12 mouse cellular contexts compared by ENCODE assay signal in the genomic region with DNA sequence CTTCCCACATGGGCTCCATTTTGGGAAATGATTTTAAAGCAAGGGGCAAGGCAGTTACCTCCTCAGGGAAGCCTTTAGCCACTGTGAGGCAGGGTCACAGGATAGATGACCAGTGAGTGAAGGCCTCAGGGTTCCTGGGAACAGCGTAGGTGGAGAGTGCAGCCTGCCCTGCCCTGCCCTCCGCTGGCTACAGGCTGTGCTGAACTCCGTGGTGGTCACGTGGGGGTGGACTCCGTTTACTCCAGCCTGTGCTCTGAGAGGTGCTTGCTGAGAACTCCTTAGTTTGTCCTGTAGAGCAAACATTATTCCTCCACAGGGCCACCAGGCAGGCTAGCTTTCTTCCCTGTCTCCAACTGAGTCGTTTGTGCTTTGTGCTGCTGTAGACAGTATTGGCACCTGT. TPM values are rescaled to one million over a fixed set of nuclear protein-coding genes. Genes with fewer than 3 reads are reported as not detected.
A peak's percentile ranks its signal among the peaks of the same experiment; 100 is the strongest.
DNase-seq lines count a peak whose midpoint lies in the region; ATAC-seq and TF ChIP-seq lines count a peak whose summit lies in the region.
"Had no signal": no experiment of that assay in that cellular context is flagged by ENCODE, and none has a peak within 500 bp of the region (broad histone marks: within the 10 kb centered on the region; RNA-seq: fewer than 3 reads in every experiment).

No protein-coding gene starts in this region.

- peak; percentile 8 for DNase-seq in hindbrain, embryonic 10.5 days (ENCODE audit: low spot score)
- DNase-seq in kidney, adult 8-10 months = peak; percentile 26 to 41
- DNase-seq in liver, embryonic 14.5 days (ENCODE audit: low read depth in 3 of 3, low spot score in 3 of 3) = no peak
- no peak for DNase-seq in heart, postnatal 25 days (ENCODE audit: low spot score)
- no peak for DNase-seq in adrenal gland, postnatal 36 days
- no peak for DNase-seq in left cerebral cortex, adult 18-20 months (ENCODE audit: low spot score in 2 of 2)
- DNase-seq: cerebellum, adult 9-11 months; layer of hippocampus, adult 9-11 months had no signal

- no peaks in the 10 kb centered on the region for H3K36me3 ChIP-seq in hindbrain, embryonic 10.5 days
- H3K36me3 ChIP-seq in hindbrain, embryonic 12.5 days = no peaks in the 10 kb centered on the region
- no peaks in the 10 kb centered on the region for H3K36me3 ChIP-seq in liver, embryonic 14.5 days (replicated peaks; ENCODE audit: control insufficient read depth, insufficient read depth, low read depth)
- no peaks in the 10 kb centered on the region for H3K36me3 ChIP-seq in myocyte (ENCODE audit: control insufficient read depth, insufficient read depth)
- H3K36me3 ChIP-seq: neural tube, embryonic 13.5 days had no signal

- no peak for ATAC-seq in hindbrain, embryonic 12.5 days (ENCODE audit: low FRiP score)
- 0 out of 2 replicates have a peak, but pooled peaks have one; percentile 43 for ATAC-seq in liver, embryonic 14.5 days (ENCODE audit: insufficient read depth)

- H3K4me3 ChIP-seq in hindbrain, embryonic 10.5 days = no peak overlapping the region
- H3K4me3 ChIP-seq in hindbrain, embryonic 12.5 days = no peak overlapping the region
- no peak overlapping the region for H3K4me3 ChIP-seq in liver, embryonic 14.5 days (ENCODE audit: insufficient read depth in 1 of 2, low read depth in 2 of 2, low read length in 2 of 2)
- H3K4me3 ChIP-seq in myocyte = no peak overlapping the region
- H3K4me3 ChIP-seq: neural tube, embryonic 13.5 days had no signal

- H3K4me1 ChIP-seq in hindbrain, embryonic 10.5 days (replicated peaks) = peaks cover 14% of the 10 kb centered on the region
- peaks cover 5% of the 10 kb centered on the region; the same call in 1 of the 2 replicates for H3K4me1 ChIP-seq in hindbrain, embryonic 12.5 days
- H3K4me1 ChIP-seq in liver, embryonic 14.5 days (replicated peaks; ENCODE audit: control insufficient read depth in 2 of 2, insufficient read depth in 2 of 2, low read length in 1 of 2) = no peaks in the 10 kb centered on the region

- H3K27ac ChIP-seq in hindbrain, embryonic 10.5 days = no peak overlapping the region
- H3K27ac ChIP-seq in hindbrain, embryonic 12.5 days = no peak overlapping the region
- no peak overlapping the region for H3K27ac ChIP-seq in liver, embryonic 14.5 days
- H3K27ac ChIP-seq: neural tube, embryonic 13.5 days had no signal

- no peak for TF ChIP-seq EP300 in liver, embryonic 14.5 days (IDR thresholded peaks at IDR 0.05; ENCODE audit: low read depth)

- no peak overlapping the region for H3K4me2 ChIP-seq in hindbrain, embryonic 12.5 days (replicated peaks)
- no peak overlapping the region for H3K4me2 ChIP-seq in liver, embryonic 14.5 days (ENCODE audit: low read depth)
- no peak overlapping the region for H3K4me2 ChIP-seq in myocyte (ENCODE audit: low read depth)
- H3K4me2 ChIP-seq: neural tube, embryonic 13.5 days had no signal

- H3K79me2 ChIP-seq in myocyte (ENCODE audit: control insufficient read depth, insufficient read depth) = no peaks in the 10 kb centered on the region

- peaks cover 48% of the 10 kb centered on the region for H3K27me3 ChIP-seq in hindbrain, embryonic 10.5 days (ENCODE audit: insufficient read depth, poor library complexity, severe bottlenecking)
- peaks cover 24% of the 10 kb centered on the region for H3K27me3 ChIP-seq in hindbrain, embryonic 12.5 days
- peaks cover 7% of the 10 kb centered on the region for H3K27me3 ChIP-seq in liver, embryonic 14.5 days (ENCODE audit: control insufficient read depth, insufficient read depth, low read length)
- H3K27me3 ChIP-seq in myocyte (ENCODE audit: control insufficient read depth, insufficient read depth, insufficient read length) = peaks cover 29% of the 10 kb centered on the region

- no peaks in the 10 kb centered on the region for H3K9me3 ChIP-seq in hindbrain, embryonic 10.5 days
- H3K9me3 ChIP-seq in hindbrain, embryonic 12.5 days (replicated peaks) = no peaks in the 10 kb centered on the region
- H3K9me3 ChIP-seq in liver, embryonic 14.5 days (ENCODE audit: control insufficient read depth, low read length) = no peaks in the 10 kb centered on the region
- H3K9me3 ChIP-seq: neural tube, embryonic 13.5 days had no signal

- 14% methylated on average over 6 of the region's 6 CpGs for WGBS in hindbrain, embryonic 10.5 days
- 14% methylated on average over 6 of the region's 6 CpGs for WGBS in hindbrain, embryonic 12.5 days
- 26% methylated on average over 6 of the region's 6 CpGs for WGBS in liver, embryonic 14.5 days (ENCODE audit: insufficient replicate concordance)

- no peak overlapping the region for H3ac ChIP-seq in myocyte (ENCODE audit: control insufficient read depth, insufficient read length)

- no peak for TF ChIP-seq POLR2A in myocyte (IDR thresholded peaks at IDR 0.05; ENCODE audit: insufficient read length, low read depth)

- intact Hi-C loops in heart, postnatal 25 days (cut with DNase I) = no loop called here

- TF ChIP-seq CTCF in liver, embryonic 14.5 days (IDR thresholded peaks at IDR 0.05; ENCODE audit: low read depth) = peak; percentile 28

- no peak overlapping the region for H3K9ac ChIP-seq in hindbrain, embryonic 12.5 days
- no peak overlapping the region for H3K9ac ChIP-seq in liver, embryonic 14.5 days (replicated peaks)
- H3K9ac ChIP-seq: neural tube, embryonic 13.5 days had no signal

TF ChIP-seq in myocyte, 11 proteins besides CTCF, POLR2A, EP300 and RAD21:
- no peak for TF ChIP-seq MYOD1 (IDR thresholded peaks at IDR 0.05; ENCODE audit: control insufficient read depth in 1 of 3, insufficient read length in 2 of 3, low read depth in 2 of 3)
- TF ChIP-seq USF1 (IDR thresholded peaks at IDR 0.05; ENCODE audit: low read depth) = peak; percentile 21
- no peak for TF ChIP-seq CEBPB (IDR thresholded peaks at IDR 0.05; ENCODE audit: insufficient read depth, poor library complexity, severe bottlenecking)
- no peak for TF ChIP-seq TCF3 (IDR thresholded peaks at IDR 0.05; ENCODE audit: insufficient read length, low read depth)
- TF ChIP-seq E2F4 (IDR thresholded peaks at IDR 0.05; ENCODE audit: insufficient read depth) = no peak
TF ChIP-seq in myocyte: peak in this region for 1.

RNA-seq across cellular contexts. Expression of a gene that starts 10.1 kb away (rescaled TPM):
- 0.05 TPM in 1 of 2 replicates, not detected in the other for polyA plus RNA-seq in hindbrain, embryonic 10.5 days (2016; fragmentation: Nextera tagmentation; extraction: Ambion mirVana)
- 0.06 TPM in 1 of 2 replicates, not detected in the other for polyA plus RNA-seq in hindbrain, embryonic 12.5 days (2016; fragmentation: Nextera tagmentation; extraction: Ambion mirVana)
- polyA plus RNA-seq in liver, embryonic 14.5 days (2012; rRNA removed) = 0.01 and 0.02 TPM in 2 replicates
- not detected in 2 replicates for polyA plus RNA-seq in liver, embryonic 14.5 days (2014; fragmentation: Nextera tagmentation; extraction: Ambion mirVana)
- not detected for polyA plus RNA-seq in myocyte (2012; fragmentation: generic; extraction: Trizol)
- under 1 TPM; 0.05 to 0.36 TPM for total RNA-seq in heart, postnatal 25 days (2021)
- not detected for total RNA-seq in adrenal gland, postnatal 36 days (2021)
- total RNA-seq in left cerebral cortex, adult 18-20 months (2021) = under 1 TPM; 0.07 to 0.23 TPM
- total RNA-seq: gastrocnemius, adult 8-10 months had no signal

Comparison
In these comparisons a context has a peak if more than half of its experiments do, and no peak if none do; other contexts are left out.
1. DNase-seq: peak in hindbrain, embryonic 10.5 days (single experiment) and kidney, adult 8-10 months (2 of 2); none in liver, embryonic 14.5 days (0 of 3), heart, postnatal 25 days (single experiment), adrenal gland, postnatal 36 days (0 of 2) and left cerebral cortex, adult 18-20 months (0 of 2).